Mouse (Mus musculus): ENCODE data around the gene Il1r2.

GRCm38 (mm10) chr1:40094601-40095304 is 20.9 kb downstream of the Il1r2 start:
- TF ChIP-seq NANOG (IDR thresholded peaks at IDR 0.05; ENCODE audit: borderline replicate concordance, low read length) (no peak), CTCF (conservative IDR thresholded peaks at IDR 0.05; ENCODE audit: low read length) (no peak)

All from E14TG2a.4 (cell line).